ENCODE assay signal across 8 mouse cellular contexts in genomic region chr7:101968751-101969150, GRCm38 (mm10). TPM values are rescaled to one million over a fixed set of nuclear protein-coding genes. Genes with fewer than 3 reads are reported as not detected.
DNase-seq lines count a peak whose midpoint lies in the region; ATAC-seq lines count a peak whose summit lies in the region.

No protein-coding gene starts in this region.

- DNase-seq in kidney, adult 9 months, result no peak
- no peak for DNase-seq in hindbrain, embryonic 14.5 days (ENCODE audit: low spot score)
- no peak for DNase-seq in thymus, postnatal 36 days
- no peak for DNase-seq in left cerebral cortex, adult 8-10 months (ENCODE audit: low spot score in 2 of 2)
- DNase-seq in lung, postnatal 14 days, result no peak

- WGBS in kidney, embryonic 15.5 days, result 76% methylated on average over 2 of the region's 2 CpGs
- WGBS in embryonic facial prominence, embryonic 12.5 days, result 62% methylated on average over 2 of the region's 2 CpGs
- WGBS in hindbrain, embryonic 14.5 days, result 60% methylated on average over 2 of the region's 2 CpGs
- WGBS in midbrain, embryonic 13.5 days, result 55% methylated on average over 2 of the region's 2 CpGs

- H3K4me2 ChIP-seq in kidney, embryonic 15.5 days, result peak overlapping the region; percentile 84
- peak overlapping the region; percentile 82; the same call in 1 of the 2 replicates for H3K4me2 ChIP-seq in embryonic facial prominence, embryonic 12.5 days (replicated peaks)
- peak overlapping the region; percentile 80 for H3K4me2 ChIP-seq in hindbrain, embryonic 14.5 days (replicated peaks)
- H3K4me2 ChIP-seq in midbrain, embryonic 13.5 days (replicated peaks), result peak overlapping the region; percentile 64

- H3K9me3 ChIP-seq in kidney, embryonic 15.5 days (replicated peaks), result no peaks in the 10 kb centered on the region
- no peaks in the 10 kb centered on the region for H3K9me3 ChIP-seq in embryonic facial prominence, embryonic 12.5 days
- no peaks in the 10 kb centered on the region for H3K9me3 ChIP-seq in hindbrain, embryonic 14.5 days (ENCODE audit: control insufficient read depth, low read length)
- no peaks in the 10 kb centered on the region for H3K9me3 ChIP-seq in midbrain, embryonic 13.5 days

- H3K27ac ChIP-seq in kidney, embryonic 15.5 days, result peak overlapping the region; percentile 96
- peak overlapping the region; percentile 100 for H3K27ac ChIP-seq in embryonic facial prominence, embryonic 12.5 days
- H3K27ac ChIP-seq in hindbrain, embryonic 14.5 days, result peak overlapping the region; percentile 100
- H3K27ac ChIP-seq in midbrain, embryonic 13.5 days, result peak overlapping the region; percentile 100

- no peak overlapping the region for H3K4me3 ChIP-seq in kidney, embryonic 15.5 days (replicated peaks)
- no peak overlapping the region for H3K4me3 ChIP-seq in embryonic facial prominence, embryonic 12.5 days
- peak overlapping the region; percentile 83; the same call in 1 of the 2 replicates for H3K4me3 ChIP-seq in hindbrain, embryonic 14.5 days (replicated peaks; ENCODE audit: low read length)
- H3K4me3 ChIP-seq in midbrain, embryonic 13.5 days (replicated peaks), result peak overlapping the region; percentile 79

- H3K9ac ChIP-seq in kidney, embryonic 15.5 days, result peak overlapping the region; percentile 56; the same call in 1 of the 2 replicates
- H3K9ac ChIP-seq in embryonic facial prominence, embryonic 12.5 days, result peak overlapping the region; percentile 89; the same call in 1 of the 2 replicates
- H3K9ac ChIP-seq in hindbrain, embryonic 14.5 days, result peak overlapping the region; percentile 97
- H3K9ac ChIP-seq in midbrain, embryonic 13.5 days (replicated peaks), result peak overlapping the region; percentile 96; the same call in 1 of the 2 replicates

- H3K4me1 ChIP-seq in kidney, embryonic 15.5 days, result peaks cover 49% of the 10 kb centered on the region
- peaks cover 31% of the 10 kb centered on the region for H3K4me1 ChIP-seq in embryonic facial prominence, embryonic 12.5 days
- H3K4me1 ChIP-seq in hindbrain, embryonic 14.5 days (replicated peaks; ENCODE audit: control insufficient read depth, insufficient read depth, low read length), result peaks cover 28% of the 10 kb centered on the region
- peaks cover 42% of the 10 kb centered on the region for H3K4me1 ChIP-seq in midbrain, embryonic 13.5 days (replicated peaks)

- no peak for ATAC-seq in kidney, embryonic 15.5 days (replicated peaks; ENCODE audit: low FRiP score)
- ATAC-seq in embryonic facial prominence, embryonic 12.5 days (ENCODE audit: insufficient number of reproducible peaks, insufficient read depth, low FRiP score, low TSS enrichment), result no peak
- no peak for ATAC-seq in hindbrain, embryonic 14.5 days (ENCODE audit: low FRiP score)
- ATAC-seq in midbrain, embryonic 13.5 days, result no peak

- H3K27me3 ChIP-seq in kidney, embryonic 15.5 days, result no peaks in the 10 kb centered on the region
- no peaks in the 10 kb centered on the region for H3K27me3 ChIP-seq in embryonic facial prominence, embryonic 12.5 days
- H3K27me3 ChIP-seq in hindbrain, embryonic 14.5 days (ENCODE audit: control insufficient read depth, insufficient read depth, low read length), result no peaks in the 10 kb centered on the region
- no peaks in the 10 kb centered on the region for H3K27me3 ChIP-seq in midbrain, embryonic 13.5 days

- no peaks in the 10 kb centered on the region for H3K36me3 ChIP-seq in kidney, embryonic 15.5 days
- H3K36me3 ChIP-seq in embryonic facial prominence, embryonic 12.5 days, result no peaks in the 10 kb centered on the region
- H3K36me3 ChIP-seq in hindbrain, embryonic 14.5 days (replicated peaks; ENCODE audit: control insufficient read depth, insufficient read depth), result no peaks in the 10 kb centered on the region
- no peaks in the 10 kb centered on the region for H3K36me3 ChIP-seq in midbrain, embryonic 13.5 days

RNA-seq across cellular contexts. Expression of gene Numa1, which starts 34.8 kb away (rescaled TPM):
- polyA plus RNA-seq in kidney, embryonic 15.5 days (2015; fragmentation: Nextera tagmentation; extraction: Ambion mirVana), result 70.1 and 73.5 TPM in 2 replicates
- 115 and 119 TPM in 2 replicates for polyA plus RNA-seq in embryonic facial prominence, embryonic 12.5 days (2016; fragmentation: Nextera tagmentation; extraction: Ambion mirVana)
- polyA plus RNA-seq in hindbrain, embryonic 14.5 days (2014; fragmentation: Nextera tagmentation; extraction: Ambion mirVana), result 50.0 and 50.8 TPM in 2 replicates
- 63.0 and 70.7 TPM in 2 replicates for polyA plus RNA-seq in midbrain, embryonic 13.5 days (2015; fragmentation: Nextera tagmentation; extraction: Ambion mirVana)
- 100 to 1,000 TPM in 2 of 4 experiments, 10 to 100 TPM in 2; 98.8 to 108 (median 101) TPM for total RNA-seq in left cerebral cortex, adult 8-10 months (2022)

RNA-seq across cellular contexts. Expression of gene Lrrc51, which starts 35.1 kb away (rescaled TPM):
- 9.2 and 9.9 TPM in 2 replicates for polyA plus RNA-seq in kidney, embryonic 15.5 days (2015; fragmentation: Nextera tagmentation; extraction: Ambion mirVana)
- 8.8 and 9.8 TPM in 2 replicates for polyA plus RNA-seq in embryonic facial prominence, embryonic 12.5 days (2016; fragmentation: Nextera tagmentation; extraction: Ambion mirVana)
- polyA plus RNA-seq in hindbrain, embryonic 14.5 days (2014; fragmentation: Nextera tagmentation; extraction: Ambion mirVana), result 12.5 and 15.2 TPM in 2 replicates
- 9.6 and 10.6 TPM in 2 replicates for polyA plus RNA-seq in midbrain, embryonic 13.5 days (2015; fragmentation: Nextera tagmentation; extraction: Ambion mirVana)
- 1 to 10 TPM; 3.7 to 8.1 (median 5.8) TPM for total RNA-seq in left cerebral cortex, adult 8-10 months (2022)

RNA-seq across cellular contexts. Expression of gene Il18bp, which starts 49.7 kb away (rescaled TPM):
- polyA plus RNA-seq in kidney, embryonic 15.5 days (2015; fragmentation: Nextera tagmentation; extraction: Ambion mirVana), result 2.5 and 3.0 TPM in 2 replicates
- 3.6 and 3.8 TPM in 2 replicates for polyA plus RNA-seq in embryonic facial prominence, embryonic 12.5 days (2016; fragmentation: Nextera tagmentation; extraction: Ambion mirVana)
- polyA plus RNA-seq in hindbrain, embryonic 14.5 days (2014; fragmentation: Nextera tagmentation; extraction: Ambion mirVana), result 3.0 and 3.5 TPM in 2 replicates
- 4.1 and 5.6 TPM in 2 replicates for polyA plus RNA-seq in midbrain, embryonic 13.5 days (2015; fragmentation: Nextera tagmentation; extraction: Ambion mirVana)
- total RNA-seq in left cerebral cortex, adult 8-10 months (2022), result 1 to 10 TPM; 6.6 to 8.1 (median 7.8) TPM

Comparison
In these comparisons a context has a peak if more than half of its experiments do, and no peak if none do; other contexts are left out.
1. H3K4me3 ChIP-seq: peak in hindbrain, embryonic 14.5 days (single experiment) and midbrain, embryonic 13.5 days (single experiment); none in kidney, embryonic 15.5 days (single experiment) and embryonic facial prominence, embryonic 12.5 days (single experiment).
2. Peak in every context shown above with its lines, with median percentiles within 50 percentile points of each other: H3K27ac ChIP-seq, H3K4me2 ChIP-seq and H3K9ac ChIP-seq.